Mouse (Mus musculus): ENCODE measurements at regions not wholly inside any gene's neighbourhood (a gene's known extent, or its start where the extent isn't known, plus 50 kb on each side); places are given as distances from the start of the nearest gene placed in this dataset.

DNA sequence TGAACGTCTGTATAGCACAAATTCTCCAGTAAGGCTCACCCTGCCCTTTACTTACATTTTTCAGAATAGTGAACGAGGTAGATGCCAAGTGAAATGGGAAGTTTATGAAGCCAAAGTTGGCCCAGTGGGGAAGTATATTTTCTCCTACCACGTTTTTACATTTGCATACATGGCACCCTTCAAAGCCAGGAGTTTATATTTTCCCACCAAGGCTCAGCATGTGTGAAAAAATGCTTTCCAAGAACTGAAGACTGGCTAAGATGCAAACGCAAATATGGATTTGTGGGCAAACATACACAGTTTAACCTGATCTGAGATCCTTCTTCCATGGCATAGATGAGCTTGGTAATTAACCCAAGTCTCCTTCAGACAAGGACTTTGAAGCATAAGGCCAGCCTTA, 2209.4 kb upstream of the Gm7489 start:
- no peak overlapping the region for H3K27ac ChIP-seq (ENCODE audit: control insufficient read depth, insufficient read depth, low read depth, low read length, poor library complexity)
- no peak overlapping the region for H3K4me3 ChIP-seq (replicated peaks; ENCODE audit: control insufficient read depth, low read depth, low read length)
- peaks cover 2% of the 10 kb centered on the region for H3K4me1 ChIP-seq (ENCODE audit: control insufficient read depth, insufficient read depth, low read length)
- TF ChIP-seq CTCF (IDR thresholded peaks at IDR 0.05; ENCODE audit: control insufficient read depth, insufficient read depth, low read length) = no peak
- TF ChIP-seq POLR2A (IDR thresholded peaks at IDR 0.05; ENCODE audit: borderline replicate concordance, control insufficient read depth, low read depth, low read length) = no peak
- WGBS = 52% methylated on average over 4 of the region's 4 CpGs

DNA sequence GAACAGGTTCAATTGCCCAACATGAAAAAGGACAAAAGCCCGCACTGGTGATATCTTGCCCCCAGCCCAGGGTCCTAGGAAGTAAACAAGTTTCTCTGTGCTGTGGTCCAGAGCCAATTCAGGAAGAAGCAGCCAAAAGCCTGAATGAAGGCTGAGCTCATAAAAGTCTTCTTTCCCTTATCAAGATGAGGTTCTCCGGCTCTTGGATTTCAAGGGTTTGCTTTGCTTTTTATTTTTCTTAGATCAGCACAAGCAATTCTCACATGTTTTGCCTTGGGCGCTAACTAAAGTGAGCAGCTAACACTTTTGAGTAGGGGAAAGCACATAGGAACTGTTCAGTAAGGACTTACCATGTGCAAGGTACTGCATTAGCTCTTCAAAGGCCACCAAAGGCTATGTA, 2208.0 kb upstream of the Gm7489 start:
- TF ChIP-seq POLR2A (IDR thresholded peaks at IDR 0.05; ENCODE audit: borderline replicate concordance, control insufficient read depth, low read depth, low read length) (no peak), CTCF (IDR thresholded peaks at IDR 0.05; ENCODE audit: control insufficient read depth, insufficient read depth, low read length) (no peak)
- WGBS = 84% methylated on average over 3 of the region's 3 CpGs
- no peak overlapping the region for H3K4me3 ChIP-seq (replicated peaks; ENCODE audit: control insufficient read depth, low read depth, low read length)
- no peak overlapping the region for H3K27ac ChIP-seq (ENCODE audit: control insufficient read depth, insufficient read depth, low read depth, low read length, poor library complexity)
- H3K4me1 ChIP-seq (ENCODE audit: control insufficient read depth, insufficient read depth, low read length) = peaks cover 2% of the 10 kb centered on the region

DNA sequence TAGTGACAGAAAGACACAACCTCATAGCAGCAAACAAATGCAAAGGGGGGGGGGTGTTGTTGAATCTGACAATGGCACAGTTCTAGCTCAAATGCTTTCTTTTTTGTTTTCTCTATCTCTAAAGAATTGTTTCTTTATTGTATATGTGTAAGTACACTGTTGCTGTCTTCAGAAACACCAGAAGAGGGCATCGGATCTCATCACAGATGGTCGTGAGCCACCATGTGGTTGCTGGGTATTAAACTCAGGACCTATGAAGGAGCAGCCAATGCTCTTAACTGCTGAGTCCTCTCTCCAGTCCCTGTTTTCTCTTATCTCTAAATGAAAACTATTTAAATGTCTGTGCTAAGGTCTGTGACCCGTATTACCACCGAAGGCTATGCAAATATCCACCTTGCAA, 2207.4 kb upstream of the Gm7489 start:
- Histone ChIP-seq H3K4me1 (ENCODE audit: control insufficient read depth, insufficient read depth, low read length) (peaks cover 2% of the 10 kb centered on the region), H3K4me3 (replicated peaks; ENCODE audit: control insufficient read depth, low read depth, low read length) (no peak overlapping the region), H3K27ac (ENCODE audit: control insufficient read depth, insufficient read depth, low read depth, low read length, poor library complexity) (no peak overlapping the region)
- TF ChIP-seq POLR2A (IDR thresholded peaks at IDR 0.05; ENCODE audit: borderline replicate concordance, control insufficient read depth, low read depth, low read length) (no peak), CTCF (IDR thresholded peaks at IDR 0.05; ENCODE audit: control insufficient read depth, insufficient read depth, low read length) (no peak)
- WGBS = 80% methylated on average over 4 of the region's 4 CpGs

DNA sequence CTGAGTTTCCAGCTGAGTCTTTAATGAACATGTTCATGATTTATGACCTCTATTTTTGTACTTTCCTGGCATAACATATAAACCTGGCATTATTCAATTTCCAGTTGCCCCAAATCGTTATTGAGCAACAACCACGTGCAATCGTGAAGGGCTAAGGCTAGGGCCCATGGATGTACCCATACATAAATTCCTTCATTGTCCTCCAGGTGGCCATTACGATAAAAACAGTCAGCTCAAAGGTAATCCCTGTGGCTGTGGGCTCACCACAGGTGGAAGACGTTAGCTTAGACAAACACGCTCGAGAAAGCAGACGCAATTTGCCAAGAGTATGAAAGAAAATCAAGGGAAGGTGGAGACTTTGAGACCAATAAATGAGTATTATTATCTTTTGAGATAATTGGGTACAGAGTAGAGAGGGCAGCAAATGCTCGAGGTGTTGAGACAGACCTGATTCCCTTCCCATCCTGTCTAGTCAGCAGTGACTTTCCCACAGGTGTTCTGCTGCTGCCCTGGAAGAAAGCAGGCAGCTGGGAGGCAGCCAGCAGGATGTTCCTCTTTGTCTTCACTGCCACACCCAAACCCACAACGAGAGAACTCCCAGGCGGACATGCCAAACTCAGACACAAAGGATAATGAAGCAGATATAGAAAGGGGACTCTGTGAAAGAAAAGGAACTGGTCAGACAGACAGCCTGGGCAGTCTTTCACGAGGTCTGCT, 2205.4 kb upstream of the Gm7489 start:
- WGBS = 41% methylated on average over 12 of the region's 12 CpGs
- TF ChIP-seq CTCF (IDR thresholded peaks at IDR 0.05; ENCODE audit: control insufficient read depth, insufficient read depth, low read length) (no peak), POLR2A (IDR thresholded peaks at IDR 0.05; ENCODE audit: borderline replicate concordance, control insufficient read depth, low read depth, low read length) (no peak)
- H3K4me1 ChIP-seq (ENCODE audit: control insufficient read depth, insufficient read depth, low read length) = peaks cover 2% of the 10 kb centered on the region
- H3K4me3 ChIP-seq (replicated peaks; ENCODE audit: control insufficient read depth, low read depth, low read length) = no peak overlapping the region
- H3K27ac ChIP-seq (ENCODE audit: control insufficient read depth, insufficient read depth, low read depth, low read length, poor library complexity) = no peak overlapping the region

DNA sequence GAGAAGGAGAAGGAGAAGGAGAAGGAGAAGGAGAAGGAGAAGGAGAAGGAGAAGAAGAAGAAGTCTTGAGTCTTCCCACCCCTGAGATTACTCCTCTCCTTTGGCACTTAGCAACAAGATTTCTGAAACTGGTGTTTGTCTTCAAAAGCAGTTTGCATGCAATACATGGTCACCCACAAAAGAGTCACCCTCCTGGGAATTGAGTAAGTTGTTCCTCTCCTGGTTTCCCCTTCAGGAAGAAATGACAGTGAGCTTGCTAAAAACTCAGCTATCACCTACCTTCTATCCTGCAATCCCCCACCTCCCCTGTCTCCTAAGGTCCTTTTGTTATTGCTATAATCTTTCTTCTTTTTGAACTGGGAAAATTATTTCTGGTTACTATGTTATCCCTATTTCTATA, 2204.2 kb upstream of the Gm7489 start:
- Histone ChIP-seq H3K4me1 (ENCODE audit: control insufficient read depth, insufficient read depth, low read length) (peaks cover 2% of the 10 kb centered on the region), H3K4me3 (replicated peaks; ENCODE audit: control insufficient read depth, low read depth, low read length) (no peak overlapping the region), H3K27ac (ENCODE audit: control insufficient read depth, insufficient read depth, low read depth, low read length, poor library complexity) (no peak overlapping the region)
- TF ChIP-seq CTCF (IDR thresholded peaks at IDR 0.05; ENCODE audit: control insufficient read depth, insufficient read depth, low read length) (no peak), POLR2A (IDR thresholded peaks at IDR 0.05; ENCODE audit: borderline replicate concordance, control insufficient read depth, low read depth, low read length) (no peak)

DNA sequence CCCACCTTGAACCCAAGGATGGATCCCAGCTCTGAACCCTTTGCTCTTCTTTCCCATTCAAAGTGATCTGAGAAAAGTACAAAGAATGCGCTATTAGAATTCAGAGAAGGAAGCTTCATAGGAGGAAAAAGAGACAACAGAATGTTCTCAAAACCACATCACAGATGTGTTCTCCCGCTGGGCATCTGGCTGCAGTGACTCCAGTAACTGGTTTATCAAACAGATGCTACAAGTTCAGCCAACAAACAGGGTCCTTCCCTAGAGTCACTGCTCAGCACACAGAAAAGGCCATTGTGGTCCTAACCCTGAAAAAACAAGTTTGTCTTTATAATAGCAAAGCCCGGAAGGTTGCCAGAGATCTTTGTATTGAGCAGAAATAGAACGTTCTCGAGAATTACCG, 2203.5 kb upstream of the Gm7489 start:
- 53% methylated on average over 6 of the region's 6 CpGs for WGBS

DNA sequence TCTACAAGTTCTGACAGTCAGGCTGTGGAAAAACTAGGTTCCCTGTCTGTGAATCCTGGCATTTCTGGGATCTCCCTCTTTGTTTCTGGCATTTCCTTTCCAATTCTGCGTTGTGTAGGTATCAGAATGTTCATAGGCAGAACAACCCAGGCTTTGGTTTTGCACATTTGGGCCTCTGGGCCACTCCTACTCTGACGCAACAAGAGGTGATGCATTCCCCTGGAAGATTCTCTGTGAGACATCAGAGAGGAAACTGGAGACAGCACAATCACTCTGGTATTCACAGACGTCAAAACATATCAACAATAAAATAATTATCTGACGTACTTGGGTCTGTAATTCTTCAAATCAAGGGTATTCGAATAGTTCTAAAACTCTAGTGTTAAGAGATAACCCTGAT, 2202.4 kb upstream of the Gm7489 start:
- TF ChIP-seq CTCF (IDR thresholded peaks at IDR 0.05; ENCODE audit: control insufficient read depth, insufficient read depth, low read length) = no peak
- TF ChIP-seq POLR2A (IDR thresholded peaks at IDR 0.05; ENCODE audit: borderline replicate concordance, control insufficient read depth, low read depth, low read length) = no peak
- Histone ChIP-seq H3K4me1 (ENCODE audit: control insufficient read depth, insufficient read depth, low read length) (peaks cover 2% of the 10 kb centered on the region), H3K27ac (ENCODE audit: control insufficient read depth, insufficient read depth, low read depth, low read length, poor library complexity) (no peak overlapping the region), H3K4me3 (replicated peaks; ENCODE audit: control insufficient read depth, low read depth, low read length) (no peak overlapping the region)
- WGBS = 52% methylated on average over 5 of the region's 5 CpGs

More for the DNA sequence above, 2203.5 kb upstream of the Gm7489 start:
- no peak for TF ChIP-seq POLR2A (IDR thresholded peaks at IDR 0.05; ENCODE audit: borderline replicate concordance, control insufficient read depth, low read depth, low read length)
- no peak for TF ChIP-seq CTCF (IDR thresholded peaks at IDR 0.05; ENCODE audit: control insufficient read depth, insufficient read depth, low read length)
- no peak overlapping the region for H3K27ac ChIP-seq (ENCODE audit: control insufficient read depth, insufficient read depth, low read depth, low read length, poor library complexity)
- H3K4me3 ChIP-seq (replicated peaks; ENCODE audit: control insufficient read depth, low read depth, low read length) = no peak overlapping the region
- peaks cover 2% of the 10 kb centered on the region for H3K4me1 ChIP-seq (ENCODE audit: control insufficient read depth, insufficient read depth, low read length)

DNA sequence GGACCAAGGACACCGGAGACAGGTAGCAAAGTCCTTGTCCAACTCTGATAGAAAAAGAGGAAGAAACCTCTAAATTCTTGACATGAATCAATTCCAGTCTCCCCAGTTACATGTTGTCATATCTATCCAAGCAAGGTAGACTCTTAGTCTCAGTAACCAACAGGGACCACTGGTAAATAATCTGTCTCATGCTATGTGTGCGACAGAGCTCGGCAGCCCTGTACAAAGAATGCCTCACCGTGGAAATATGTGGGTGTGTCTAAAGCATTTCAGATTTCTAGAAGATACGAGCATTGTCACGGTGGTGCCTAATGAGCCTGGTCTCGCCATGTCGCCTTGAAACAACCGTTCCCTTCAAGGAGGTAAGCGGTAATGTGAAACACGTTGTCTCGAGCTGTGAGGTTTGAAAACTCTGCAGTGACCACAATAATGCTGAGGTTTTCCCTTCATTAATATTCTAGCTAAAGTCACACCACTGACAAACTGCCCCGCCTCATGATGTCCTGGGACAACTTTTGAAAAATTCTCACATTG, 2197.6 kb upstream of the Gm7489 start:
- 84% methylated on average over 13 of the region's 13 CpGs for WGBS
- peaks cover 2% of the 10 kb centered on the region for H3K4me1 ChIP-seq (ENCODE audit: control insufficient read depth, insufficient read depth, low read length)
- no peak for TF ChIP-seq CTCF (IDR thresholded peaks at IDR 0.05; ENCODE audit: control insufficient read depth, insufficient read depth, low read length)
- no peak for TF ChIP-seq POLR2A (IDR thresholded peaks at IDR 0.05; ENCODE audit: borderline replicate concordance, control insufficient read depth, low read depth, low read length)

More for the DNA sequence above, 2197.6 kb upstream of the Gm7489 start:
- Histone ChIP-seq H3K27ac (ENCODE audit: control insufficient read depth, insufficient read depth, low read depth, low read length, poor library complexity) (no peak overlapping the region), H3K4me3 (replicated peaks; ENCODE audit: control insufficient read depth, low read depth, low read length) (no peak overlapping the region)

All from bone marrow, adult 2 months (tissue).